Mouse (Mus musculus): Measurements from ENCODE around the gene Rnf24. TPM values are rescaled to one million over a fixed set of nuclear protein-coding genes. Genes with fewer than 3 reads are reported as not detected.
"Not testable (repeated sequence)": the region's sequence is repeated elsewhere in the genome, so short reads cannot be mapped to it uniquely, and the experiment has no call there.

Rnf24 gene
- polyA plus RNA-seq, 1 experiment, result 5.1 TPM

DNA sequence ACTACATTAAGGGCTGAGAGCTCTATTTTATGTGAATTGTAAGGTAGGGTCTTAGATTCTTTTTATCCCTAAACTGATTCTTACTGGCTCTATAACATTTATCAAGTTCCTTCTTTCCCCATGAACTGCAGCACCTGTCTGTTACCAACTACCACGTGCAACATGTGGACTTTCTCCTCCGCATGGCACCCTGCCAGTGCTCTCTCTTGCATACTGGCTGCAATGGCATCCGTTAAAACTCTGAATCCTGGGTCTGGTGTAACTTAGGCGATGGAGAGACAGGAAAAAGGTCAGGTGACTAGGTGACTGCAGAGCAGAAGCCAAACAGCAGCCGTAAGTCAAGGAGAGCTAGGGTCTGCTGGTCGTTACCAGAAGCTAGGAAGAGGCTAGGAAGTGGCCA is 43.4 kb downstream of the Rnf24 start:
- no peaks in the 10 kb centered on the region for H3K4me1 ChIP-seq (ENCODE audit: control insufficient read depth, insufficient read depth, low read length)
- H3K4me3 ChIP-seq (ENCODE audit: insufficient read depth, low read length), result no peak overlapping the region
- TF ChIP-seq POLR2A (IDR thresholded peaks at IDR 0.05; ENCODE audit: borderline replicate concordance, low read depth, low read length), result no peak
- TF ChIP-seq CTCF (IDR thresholded peaks at IDR 0.05; ENCODE audit: low read depth, low read length), result no peak
- no peak overlapping the region for H3K27ac ChIP-seq (ENCODE audit: insufficient read depth, low read depth, low read length)

DNA sequence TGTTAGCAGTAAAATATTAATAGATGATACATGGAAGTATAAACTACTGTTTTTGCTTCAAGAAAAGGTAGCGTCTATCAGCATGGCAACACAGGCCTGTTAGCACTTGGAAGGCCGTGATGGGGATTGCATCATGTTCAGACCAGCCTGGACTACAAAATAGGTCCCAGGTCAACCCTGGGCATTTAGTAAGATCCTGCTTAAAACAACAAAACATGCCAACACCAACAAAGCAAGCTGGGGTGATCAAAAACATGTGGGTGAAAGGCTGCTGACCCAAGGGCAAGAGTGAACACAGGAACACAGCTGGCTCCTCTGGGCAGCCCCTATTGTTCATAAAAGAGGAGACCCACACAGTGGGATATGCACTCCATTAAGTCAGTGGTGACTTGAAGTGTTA is 44.9 kb downstream of the Rnf24 start:
- Histone ChIP-seq H3K4me3 (ENCODE audit: insufficient read depth, low read length) (no peak overlapping the region), H3K27ac (ENCODE audit: insufficient read depth, low read depth, low read length) (no peak overlapping the region), H3K4me1 (ENCODE audit: control insufficient read depth, insufficient read depth, low read length) (no peaks in the 10 kb centered on the region)
- TF ChIP-seq CTCF (IDR thresholded peaks at IDR 0.05; ENCODE audit: low read depth, low read length) (no peak), POLR2A (IDR thresholded peaks at IDR 0.05; ENCODE audit: borderline replicate concordance, low read depth, low read length) (no peak)

GRCm38 (mm10) chr2:131307391-131307790 is 45.3 kb downstream of the Rnf24 start:
- TF ChIP-seq CTCF (IDR thresholded peaks at IDR 0.05; ENCODE audit: low read depth, low read length) (no peak), POLR2A (IDR thresholded peaks at IDR 0.05; ENCODE audit: borderline replicate concordance, low read depth, low read length) (no peak)

DNA sequence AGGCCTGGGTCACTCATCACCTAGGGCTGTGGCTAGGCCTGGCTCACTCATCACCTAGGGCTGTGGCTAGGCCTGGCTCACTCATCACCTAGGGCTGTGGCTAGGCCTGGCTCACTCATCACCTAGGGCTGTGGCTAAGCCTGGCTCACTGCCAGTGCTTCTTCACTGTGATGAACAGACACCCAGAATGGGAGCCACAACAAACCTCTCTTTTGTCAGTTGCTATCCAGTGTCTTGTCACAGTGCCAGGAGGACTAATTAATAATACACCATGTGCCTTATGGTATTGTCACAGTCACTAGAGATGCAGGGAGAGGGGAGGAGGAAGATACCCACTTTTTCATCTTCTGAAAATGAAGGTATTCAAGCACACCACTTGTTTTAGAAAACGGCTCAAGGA is 47.5 kb downstream of the Rnf24 start:
- not testable (repeated sequence) for H3K4me1 ChIP-seq (ENCODE audit: control insufficient read depth, insufficient read depth, low read length); H3K4me3 ChIP-seq (ENCODE audit: insufficient read depth, low read length); H3K27ac ChIP-seq (ENCODE audit: insufficient read depth, low read depth, low read length)

More at GRCm38 (mm10) chr2:131307391-131307790, 45.3 kb downstream of the Rnf24 start:
- Histone ChIP-seq H3K27ac (ENCODE audit: insufficient read depth, low read depth, low read length) (no peak overlapping the region), H3K4me1 (ENCODE audit: control insufficient read depth, insufficient read depth, low read length) (no peaks in the 10 kb centered on the region), H3K4me3 (ENCODE audit: insufficient read depth, low read length) (no peak overlapping the region)

- Histone ChIP-seq H3K4me3 (ENCODE audit: insufficient read depth, low read length) (no peak overlapping the region), H3K4me1 (ENCODE audit: control insufficient read depth, insufficient read depth, low read length) (no peaks in the 10 kb centered on the region), H3K27ac (ENCODE audit: insufficient read depth, low read depth, low read length) (no peak overlapping the region)
- no peak for TF ChIP-seq POLR2A (IDR thresholded peaks at IDR 0.05; ENCODE audit: borderline replicate concordance, low read depth, low read length)
- TF ChIP-seq CTCF (IDR thresholded peaks at IDR 0.05; ENCODE audit: low read depth, low read length), result no peak
These were observed 48.2 kb downstream of the Rnf24 start for GRCm38 (mm10) chr2:131304497-131304896.

GRCm38 (mm10) chr2:131301635-131302034 is 51.1 kb downstream of the Rnf24 start:
- TF ChIP-seq POLR2A (IDR thresholded peaks at IDR 0.05; ENCODE audit: borderline replicate concordance, low read depth, low read length), result no peak
- no peak for TF ChIP-seq CTCF (IDR thresholded peaks at IDR 0.05; ENCODE audit: low read depth, low read length)
- no peak overlapping the region for H3K27ac ChIP-seq (ENCODE audit: insufficient read depth, low read depth, low read length)
- H3K4me3 ChIP-seq (ENCODE audit: insufficient read depth, low read length), result no peak overlapping the region
- H3K4me1 ChIP-seq (ENCODE audit: control insufficient read depth, insufficient read depth, low read length), result no peaks in the 10 kb centered on the region

DNA sequence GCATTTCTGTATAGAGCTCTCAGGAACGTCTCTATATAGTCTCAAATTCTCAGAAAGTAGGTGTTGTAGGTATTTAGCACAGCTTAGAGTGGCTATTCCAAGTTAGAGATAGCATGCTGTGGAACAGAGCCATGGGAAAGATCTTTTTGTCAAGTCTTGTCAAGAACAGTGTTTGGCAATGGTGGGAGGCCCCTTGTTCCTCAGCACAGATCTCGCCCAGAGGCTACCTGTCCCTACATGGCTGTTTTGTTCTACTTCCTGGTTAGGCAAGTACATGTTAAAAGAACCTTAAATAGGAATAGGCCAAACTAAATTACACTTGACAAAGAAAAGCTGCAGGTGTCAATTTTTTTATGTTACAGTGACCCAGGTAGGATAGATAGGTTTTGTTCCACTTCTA is 52.2 kb downstream of the Rnf24 start:
- Histone ChIP-seq H3K27ac (ENCODE audit: insufficient read depth, low read depth, low read length) (no peak overlapping the region), H3K4me3 (ENCODE audit: insufficient read depth, low read length) (no peak overlapping the region), H3K4me1 (ENCODE audit: control insufficient read depth, insufficient read depth, low read length) (no peaks in the 10 kb centered on the region)
- TF ChIP-seq CTCF (IDR thresholded peaks at IDR 0.05; ENCODE audit: low read depth, low read length), result no peak
- no peak for TF ChIP-seq POLR2A (IDR thresholded peaks at IDR 0.05; ENCODE audit: borderline replicate concordance, low read depth, low read length)

GRCm38 (mm10) chr2:131298674-131299073 is 54.0 kb downstream of the Rnf24 start:
- not testable (repeated sequence) for H3K27ac ChIP-seq (ENCODE audit: insufficient read depth, low read depth, low read length); H3K4me3 ChIP-seq (ENCODE audit: insufficient read depth, low read length); H3K4me1 ChIP-seq (ENCODE audit: control insufficient read depth, insufficient read depth, low read length)

GRCm38 (mm10) chr2:131296746-131297261 is 55.9 kb downstream of the Rnf24 start:
- no peak overlapping the region for H3K4me3 ChIP-seq (ENCODE audit: insufficient read depth, low read length)
- no peak overlapping the region for H3K27ac ChIP-seq (ENCODE audit: insufficient read depth, low read depth, low read length)
- no peak for TF ChIP-seq CTCF (IDR thresholded peaks at IDR 0.05; ENCODE audit: low read depth, low read length)
- TF ChIP-seq POLR2A (IDR thresholded peaks at IDR 0.05; ENCODE audit: borderline replicate concordance, low read depth, low read length), result no peak
- H3K4me1 ChIP-seq (ENCODE audit: control insufficient read depth, insufficient read depth, low read length), result no peaks in the 10 kb centered on the region

DNA sequence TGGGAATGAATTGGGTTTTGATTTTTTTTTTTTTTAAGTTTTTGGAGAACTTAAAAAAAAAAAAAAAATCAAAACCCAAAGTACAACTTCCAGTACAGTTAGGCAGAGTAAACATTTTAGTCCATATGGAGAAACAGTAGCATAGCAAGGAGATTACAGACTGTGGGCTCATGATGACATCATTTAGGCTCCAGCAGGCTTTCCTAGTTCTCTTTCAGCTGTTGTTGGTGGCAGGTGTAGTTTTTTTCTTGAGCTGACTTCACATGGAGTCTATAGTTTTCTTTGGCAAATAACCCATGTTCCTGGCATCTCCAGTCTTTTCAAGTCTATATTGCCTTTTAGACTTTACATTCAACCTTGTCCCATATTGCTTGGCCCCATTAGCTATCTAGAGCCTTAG is 62.0 kb downstream of the Rnf24 start:
- Histone ChIP-seq H3K4me1 (ENCODE audit: control insufficient read depth, insufficient read depth, low read length) (no peaks in the 10 kb centered on the region), H3K27ac (ENCODE audit: insufficient read depth, low read depth, low read length) (no peak overlapping the region), H3K4me3 (ENCODE audit: insufficient read depth, low read length) (no peak overlapping the region)
- TF ChIP-seq POLR2A (IDR thresholded peaks at IDR 0.05; ENCODE audit: borderline replicate concordance, low read depth, low read length) (no peak), CTCF (IDR thresholded peaks at IDR 0.05; ENCODE audit: low read depth, low read length) (no peak)

GRCm38 (mm10) chr2:131286276-131286675 is 66.4 kb downstream of the Rnf24 start:
- TF ChIP-seq CTCF (IDR thresholded peaks at IDR 0.05; ENCODE audit: low read depth, low read length), result no peak
- TF ChIP-seq POLR2A (IDR thresholded peaks at IDR 0.05; ENCODE audit: borderline replicate concordance, low read depth, low read length), result no peak
- no peaks in the 10 kb centered on the region for H3K4me1 ChIP-seq (ENCODE audit: control insufficient read depth, insufficient read depth, low read length)
- no peak overlapping the region for H3K4me3 ChIP-seq (ENCODE audit: insufficient read depth, low read length)

More at GRCm38 (mm10) chr2:131286276-131286675, 66.4 kb downstream of the Rnf24 start:
- H3K27ac ChIP-seq (ENCODE audit: insufficient read depth, low read depth, low read length), result no peak overlapping the region
